Mouse (Mus musculus): ENCODE data around the gene Thpo.
A peak's percentile ranks its signal among the peaks of the same experiment; 100 is the strongest.

The Thpo gene

DNA sequence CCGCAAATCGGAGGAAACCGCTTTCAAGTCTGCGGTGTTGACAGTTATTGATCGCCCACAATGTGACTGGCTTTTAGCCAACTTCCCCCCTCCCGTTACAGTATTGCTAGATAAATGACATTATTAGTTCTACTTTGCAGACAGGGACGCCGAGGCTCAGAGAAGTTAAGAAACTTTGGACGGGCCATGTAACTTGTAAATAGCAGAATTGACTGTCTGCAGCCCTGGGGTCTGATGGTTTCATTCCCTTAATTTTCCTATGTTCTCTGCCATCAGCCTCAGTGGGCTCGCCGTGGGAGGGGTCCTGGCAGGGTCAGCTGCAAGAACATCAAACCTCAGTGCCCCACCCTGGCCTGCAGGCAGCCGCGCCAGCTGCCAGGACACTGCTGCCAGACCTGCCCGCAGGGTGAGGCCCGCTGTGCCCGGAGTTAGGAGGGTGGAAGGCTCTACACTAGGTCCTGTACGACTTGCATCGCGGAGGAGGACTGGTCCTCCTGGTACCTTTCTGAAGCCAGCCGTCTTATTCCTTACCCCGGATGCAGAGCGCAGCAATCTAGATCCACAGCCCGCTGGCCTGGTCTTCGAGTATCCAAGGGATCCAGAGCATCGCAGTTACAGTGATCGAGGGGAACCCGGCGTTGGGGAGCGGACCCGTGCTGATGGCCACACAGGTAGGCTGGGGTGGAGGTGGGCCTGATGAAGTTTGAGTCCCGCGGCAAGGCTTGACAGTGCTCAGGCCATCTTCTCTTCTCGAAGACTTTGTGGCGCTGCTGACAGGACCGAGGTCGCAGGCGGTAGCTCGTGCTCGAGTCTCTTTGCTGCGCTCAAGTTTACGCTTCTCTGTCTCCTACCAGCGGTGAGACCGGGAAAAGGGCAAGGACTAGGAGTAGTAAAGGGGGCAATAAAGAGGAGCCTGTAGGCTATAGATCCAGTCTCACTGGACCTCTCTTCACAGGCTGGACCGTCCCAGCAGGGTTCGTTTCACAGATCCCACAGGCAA lies at the start of gene Thpo:
Gene Thpo (minus strand): TSS at position 781 of the 1,000 bp plus-strand sequence.
- no peak for DNase-seq

DNA sequence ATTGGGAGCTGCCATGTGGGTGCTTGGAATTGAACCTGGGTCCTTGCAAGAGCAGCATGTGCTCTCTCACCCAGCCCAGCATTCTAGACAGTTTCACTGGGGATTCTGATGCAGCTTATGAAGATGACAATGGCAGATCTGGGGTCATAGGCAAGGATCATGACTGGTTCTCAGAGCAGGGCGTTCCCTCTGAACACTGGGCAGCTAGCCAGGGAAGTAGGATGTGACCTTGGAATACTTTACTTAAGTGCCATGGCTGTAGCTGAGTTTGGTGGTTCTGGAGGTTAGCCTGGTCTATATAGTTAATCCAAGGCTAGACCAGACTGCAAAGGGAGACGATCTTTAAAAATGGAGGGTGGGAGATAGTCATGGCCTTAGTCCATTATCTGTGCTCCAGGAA lies 49.6 kb upstream of the Thpo start:
- DNase-seq, result no peak

DNA sequence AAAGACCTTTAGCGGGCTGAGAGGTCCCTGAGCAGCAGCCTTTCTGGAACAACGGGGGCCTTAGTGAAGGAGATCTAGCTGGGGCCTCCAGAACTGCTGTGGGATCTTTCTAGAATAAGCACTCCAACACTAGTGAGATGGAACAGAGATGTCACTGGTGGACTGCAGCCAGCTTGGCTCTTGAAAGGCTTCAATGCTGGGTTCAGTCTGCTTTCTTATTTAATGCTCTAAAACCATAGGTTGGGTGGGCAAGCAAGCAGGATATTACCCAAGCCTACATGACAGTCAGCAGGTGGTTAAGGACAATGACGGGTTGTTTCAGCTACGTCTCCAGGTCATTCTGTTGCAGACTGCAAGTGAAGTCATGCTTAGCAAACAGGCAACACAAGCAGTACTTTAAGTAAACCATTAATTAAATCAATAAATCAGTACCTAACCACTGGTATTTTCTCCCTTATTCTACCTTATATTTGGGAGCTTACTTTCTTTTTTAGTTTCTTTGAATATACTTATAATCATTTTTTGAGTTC lies 46.9 kb upstream of the Thpo start:
- no peak for DNase-seq

DNA sequence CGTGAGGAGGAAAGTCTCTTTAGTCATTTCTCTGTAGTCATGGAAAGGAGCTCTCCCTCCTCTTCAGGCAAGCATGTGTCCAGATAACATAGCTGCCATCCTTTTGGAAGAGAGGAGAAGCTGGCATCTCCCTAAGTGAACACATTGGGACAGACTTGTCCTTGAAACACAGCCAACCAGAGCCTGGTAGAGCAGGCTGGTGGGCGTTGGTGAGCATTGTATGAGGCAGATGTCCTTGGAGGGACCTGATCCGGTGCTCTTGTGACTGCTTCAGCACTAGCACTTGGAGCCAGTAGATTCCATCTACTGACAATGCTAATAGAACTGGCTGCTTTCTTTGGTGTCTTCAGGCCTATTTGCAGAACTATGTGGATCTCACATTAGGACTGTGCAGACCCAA lies 45.5 kb upstream of the Thpo start:
- DNase-seq, result no peak

DNA sequence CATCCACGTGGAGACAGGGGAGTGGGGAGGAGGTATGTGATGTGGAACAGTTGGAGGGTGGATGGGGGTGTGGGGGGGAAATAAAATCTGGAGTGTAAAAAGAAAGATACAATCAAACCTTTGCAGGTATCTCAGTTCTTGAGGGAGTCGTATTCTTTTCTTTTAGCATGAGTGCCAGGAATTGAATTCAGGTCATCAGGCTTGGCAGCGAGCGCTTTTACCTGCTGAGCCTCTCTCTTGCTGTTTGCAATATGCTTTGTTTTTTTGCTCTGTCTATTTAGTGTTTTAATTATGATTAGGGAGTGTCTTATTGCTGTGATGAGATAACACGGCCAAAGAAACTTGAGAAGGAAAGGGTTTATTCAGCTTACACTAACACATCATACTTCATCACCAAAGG lies 40.7 kb upstream of the Thpo start:
- no peak for DNase-seq

DNA sequence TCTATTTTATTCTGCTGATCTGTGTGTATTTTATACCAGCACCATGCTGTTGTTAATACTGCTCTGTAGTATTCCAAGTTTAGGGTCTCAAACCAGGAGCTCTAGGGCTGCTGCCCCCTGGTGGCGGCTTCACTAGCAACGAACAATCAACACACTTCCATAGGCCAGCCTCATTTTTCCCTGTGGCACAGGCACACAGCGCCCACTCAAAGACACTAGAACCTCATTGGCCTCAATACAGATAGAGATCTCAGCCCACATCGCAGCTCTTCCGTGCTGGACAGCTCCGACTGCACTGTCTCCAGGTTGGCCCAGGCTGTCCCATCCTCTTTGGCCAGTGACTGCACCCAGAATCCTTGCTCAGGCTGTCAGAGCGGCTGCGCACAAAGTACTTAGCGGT lies 30.9 kb upstream of the Thpo start:
- peak; percentile 60 for DNase-seq

DNA sequence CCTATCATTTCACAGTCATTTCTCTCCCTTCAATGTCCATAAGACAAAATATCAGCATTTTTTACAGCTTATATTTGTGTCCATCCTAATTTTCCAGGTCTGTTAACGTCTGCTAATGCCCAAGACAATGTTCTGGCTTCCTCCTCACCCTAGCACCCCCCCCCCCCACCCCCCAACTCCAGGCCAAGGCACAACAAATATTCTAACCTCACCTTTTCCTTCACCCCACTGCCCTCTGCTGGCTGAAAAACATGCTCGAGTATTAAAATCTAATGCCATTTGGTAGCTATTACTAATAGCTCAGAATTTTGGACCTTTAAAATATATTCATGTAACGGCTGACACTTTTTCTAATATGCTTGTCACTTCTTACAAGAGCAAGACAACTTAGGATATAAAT lies 27.4 kb upstream of the Thpo start:
- DNase-seq, result peak; percentile 49

DNA sequence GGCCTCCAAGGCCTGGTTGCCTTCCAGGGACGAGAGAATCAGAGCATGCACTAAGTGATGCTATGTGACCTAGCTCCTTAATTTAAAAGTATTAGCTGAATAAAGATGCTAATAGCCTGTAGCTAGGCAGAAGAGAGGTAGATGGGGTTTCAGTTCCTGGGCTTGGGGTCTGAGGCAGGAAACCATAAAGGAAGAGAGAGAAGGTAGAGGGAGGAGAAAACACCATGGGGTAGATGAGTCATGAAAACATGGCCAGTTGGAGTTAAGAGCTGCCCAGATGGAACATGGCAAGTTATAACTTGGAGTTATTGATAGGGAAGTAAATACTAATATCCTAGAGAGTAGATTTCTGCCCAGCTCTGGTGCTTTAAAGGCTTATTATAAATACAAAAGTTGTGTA lies 23.1 kb upstream of the Thpo start:
- DNase-seq, result no peak

DNA sequence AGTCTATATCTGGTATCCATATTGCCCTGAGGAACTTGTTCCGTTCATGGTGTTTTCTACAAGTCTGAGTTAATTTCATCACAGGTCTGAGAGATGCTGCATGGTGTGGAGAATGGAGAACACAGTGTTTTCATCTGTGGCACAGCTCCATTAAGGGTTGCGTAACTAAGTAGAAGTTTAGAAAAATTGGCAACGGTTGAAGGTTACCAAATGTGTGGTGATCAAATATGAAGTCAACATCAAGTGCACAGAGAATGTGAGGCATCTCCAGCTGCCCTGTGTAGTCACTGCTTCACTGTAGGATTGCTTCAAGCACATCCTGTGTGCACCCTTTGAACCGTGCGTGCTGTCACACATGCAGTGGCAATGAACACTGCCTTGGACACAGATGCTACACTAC lies 21.7 kb upstream of the Thpo start:
- no peak for DNase-seq

DNA sequence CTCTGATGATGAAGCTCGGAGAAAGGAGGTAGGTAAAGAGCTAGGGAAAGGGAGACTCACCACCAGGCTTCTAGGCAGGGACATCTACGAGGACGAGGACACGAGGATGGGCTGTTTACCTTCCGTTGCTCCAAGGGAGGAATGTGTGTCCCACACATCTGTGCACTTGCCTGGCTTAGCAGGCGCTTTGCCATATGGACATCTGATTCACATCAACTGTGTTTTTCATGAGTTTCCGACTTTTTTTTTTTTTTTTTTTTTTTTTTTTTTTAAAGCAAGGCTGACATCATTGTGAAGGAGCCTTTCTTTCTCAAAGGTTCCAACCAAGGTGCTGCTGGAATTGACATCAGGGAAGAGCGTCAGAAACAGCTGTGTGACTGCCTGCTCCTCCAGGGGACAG lies 16.2 kb upstream of the Thpo start:
- DNase-seq, result no peak

DNA sequence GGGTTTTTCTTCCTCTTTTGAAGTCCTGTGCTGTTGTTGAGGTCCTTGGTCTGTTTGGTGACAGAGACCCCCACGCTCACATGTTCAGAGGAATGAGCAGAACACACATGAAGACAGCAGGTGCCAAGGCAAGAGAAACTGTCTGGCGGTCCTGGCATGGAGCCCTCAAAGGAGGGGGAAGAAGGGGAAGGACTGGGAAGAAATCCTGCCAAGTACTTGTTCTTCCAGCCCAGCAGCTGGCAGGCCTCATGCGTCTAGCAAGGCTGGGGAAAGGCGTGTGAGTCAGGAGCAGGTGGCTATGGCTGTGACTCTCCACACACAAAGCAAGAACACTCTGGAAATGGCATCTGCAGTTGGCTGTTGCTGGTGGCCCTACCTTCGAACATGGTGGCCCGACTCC lies 12.3 kb upstream of the Thpo start:
- peak; percentile 56 for DNase-seq

DNA sequence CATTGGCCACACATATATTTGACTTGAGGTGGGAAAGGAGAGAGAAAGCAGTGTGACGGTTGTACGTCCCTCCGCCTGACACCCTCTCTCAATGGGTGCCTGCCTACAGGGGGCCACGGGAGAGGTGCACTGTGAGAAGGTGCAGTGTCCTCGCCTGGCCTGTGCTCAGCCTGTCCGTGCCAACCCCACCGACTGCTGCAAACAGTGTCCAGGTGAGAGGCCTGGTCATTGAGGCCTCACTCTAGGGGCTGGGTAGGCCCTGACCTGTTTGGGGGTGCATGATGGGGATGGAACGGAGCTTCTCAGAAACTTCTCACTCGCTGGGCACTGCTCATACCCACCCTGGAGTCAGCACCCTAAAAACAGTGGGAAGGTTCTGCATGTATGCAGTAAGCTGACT lies 5.5 kb upstream of the Thpo start:
- no peak for DNase-seq

DNA sequence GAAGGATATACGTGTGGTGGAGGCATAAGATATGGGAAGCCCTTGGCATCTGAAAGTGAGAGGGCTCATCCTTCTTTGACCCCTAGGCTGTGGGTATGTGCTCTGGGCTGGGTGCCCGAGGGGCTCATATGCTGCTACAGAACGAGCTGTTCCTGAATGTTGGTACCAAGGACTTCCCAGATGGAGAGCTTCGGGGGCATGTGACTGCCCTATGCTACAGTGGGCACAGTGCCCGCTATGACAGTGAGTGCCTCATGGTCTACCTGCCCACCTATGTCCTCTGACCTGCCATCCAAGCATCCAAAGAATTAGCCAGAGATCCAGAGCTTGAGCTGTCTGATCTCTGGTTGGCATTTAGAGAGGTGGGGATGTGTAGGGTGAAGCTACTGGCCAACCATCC lies 2.5 kb upstream of the Thpo start:
- DNase-seq, result no peak

DNA sequence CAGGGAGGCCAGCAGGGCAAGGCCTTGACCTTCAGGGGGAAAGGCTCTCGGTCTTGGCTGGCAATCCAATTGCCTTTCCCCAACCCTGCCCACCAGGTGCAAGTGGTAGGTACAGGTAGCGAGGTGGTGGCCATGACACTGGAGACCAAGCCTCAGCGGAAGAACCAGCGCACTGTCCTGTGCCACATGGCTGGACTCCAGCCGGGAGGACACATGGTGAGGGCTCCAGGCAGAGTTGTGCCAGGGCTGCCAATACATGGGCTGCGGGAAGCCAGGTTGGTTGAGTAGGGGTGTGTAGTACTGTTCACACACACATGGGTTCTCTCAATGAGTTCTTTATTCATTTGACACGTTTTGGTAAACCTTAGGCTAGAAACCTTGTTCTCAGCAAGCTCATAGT lies 1.9 kb upstream of the Thpo start:
- DNase-seq, result no peak

DNA sequence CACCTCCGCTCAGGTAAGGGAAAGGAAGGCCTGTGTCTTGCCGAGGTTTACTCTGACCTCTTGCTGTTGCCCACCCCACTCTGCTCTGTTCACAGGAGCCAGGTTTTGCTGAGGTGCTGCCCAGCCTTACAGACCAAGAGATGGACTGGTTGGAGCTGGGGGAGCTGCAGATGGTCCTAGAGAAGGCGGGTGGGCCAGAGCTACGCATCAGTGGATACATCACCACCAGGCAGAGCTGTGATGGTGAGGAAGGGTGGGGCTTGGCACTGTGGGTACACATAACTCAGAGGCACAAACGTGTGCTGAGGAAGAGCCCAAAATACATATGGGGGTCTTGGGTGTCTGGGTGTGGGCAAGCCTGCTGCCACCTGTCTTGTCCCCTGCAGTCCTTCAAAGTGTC lies 1.3 kb upstream of the Thpo start:
- DNase-seq, result no peak

DNA sequence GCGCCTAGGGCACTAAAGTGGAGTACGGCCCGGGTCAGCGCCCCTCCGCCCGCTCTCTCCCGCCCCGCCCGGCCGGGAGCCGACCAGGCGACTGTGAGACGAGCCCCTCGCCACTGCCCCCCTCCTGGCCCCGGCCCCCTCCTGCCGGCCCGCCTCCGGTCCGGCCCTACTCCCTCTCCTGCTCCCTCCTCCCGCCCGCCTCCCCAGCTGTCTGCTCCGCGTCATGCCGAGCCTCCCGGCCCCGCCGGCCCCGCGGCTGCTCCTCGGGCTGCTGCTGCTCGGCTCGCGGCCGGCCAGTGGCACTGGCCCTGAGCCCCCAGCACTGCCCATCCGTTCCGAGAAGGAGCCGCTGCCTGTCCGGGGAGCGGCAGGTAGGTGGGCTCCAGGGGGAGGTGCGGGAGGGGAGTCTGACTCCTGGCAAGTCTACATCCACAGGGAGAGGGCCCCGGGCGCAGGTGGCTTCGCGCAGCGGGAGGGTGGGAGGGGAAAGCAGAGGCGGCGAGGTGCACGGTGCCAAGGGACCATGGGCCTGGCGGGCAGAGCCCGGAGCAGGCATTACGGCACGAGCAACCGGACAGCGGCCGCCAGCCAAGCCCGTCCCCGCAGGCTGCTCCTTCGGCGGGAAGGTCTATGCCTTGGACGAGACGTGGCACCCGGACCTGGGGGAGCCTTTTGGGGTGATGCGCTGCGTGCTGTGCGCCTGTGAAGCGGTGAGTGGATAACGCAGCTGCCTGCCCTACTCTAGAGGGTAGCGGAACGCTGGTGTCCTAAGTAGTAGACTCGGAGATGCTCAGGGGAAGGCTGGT lies 1.2 kb downstream of the Thpo start, which contains the start of gene Chrd:
Gene Chrd (plus strand): TSS at position 203 of the 806 bp plus-strand sequence.
- peak; percentile 66 for DNase-seq

DNA sequence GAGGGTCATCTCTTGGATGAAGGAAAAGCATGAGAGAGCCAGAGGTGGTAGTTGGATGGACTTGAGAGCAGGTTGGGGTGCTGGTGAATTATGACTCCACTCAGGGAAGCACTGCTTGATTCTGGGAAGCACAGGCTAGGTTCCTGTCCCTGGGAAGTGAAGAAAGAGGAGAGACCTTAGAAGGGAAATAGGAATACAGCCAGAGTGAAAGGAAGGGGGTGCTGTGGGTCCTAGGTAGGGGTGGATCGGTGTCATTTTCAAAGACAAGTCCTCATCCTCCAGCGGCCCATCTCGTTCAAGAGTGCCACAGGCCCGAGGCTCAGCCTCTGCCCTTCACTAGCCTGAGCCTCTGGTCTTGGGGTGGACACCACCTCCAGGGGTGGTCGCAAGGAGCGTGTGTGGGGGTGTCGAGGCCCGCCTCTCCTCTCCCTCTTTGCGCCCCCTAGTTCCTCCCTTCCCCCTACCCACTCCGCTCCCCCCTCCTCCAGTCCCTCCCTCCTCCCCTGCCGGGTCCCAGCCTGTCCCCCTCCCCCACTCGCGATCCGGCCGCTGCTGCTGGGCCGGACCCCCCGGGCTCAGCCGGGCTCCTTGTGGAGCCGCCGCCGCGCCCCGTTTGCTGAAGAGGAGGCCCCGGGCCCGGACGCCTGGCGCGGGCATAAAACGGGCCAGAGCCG lies 1.9 kb downstream of the Thpo start:
- DNase-seq, result no peak

DNA sequence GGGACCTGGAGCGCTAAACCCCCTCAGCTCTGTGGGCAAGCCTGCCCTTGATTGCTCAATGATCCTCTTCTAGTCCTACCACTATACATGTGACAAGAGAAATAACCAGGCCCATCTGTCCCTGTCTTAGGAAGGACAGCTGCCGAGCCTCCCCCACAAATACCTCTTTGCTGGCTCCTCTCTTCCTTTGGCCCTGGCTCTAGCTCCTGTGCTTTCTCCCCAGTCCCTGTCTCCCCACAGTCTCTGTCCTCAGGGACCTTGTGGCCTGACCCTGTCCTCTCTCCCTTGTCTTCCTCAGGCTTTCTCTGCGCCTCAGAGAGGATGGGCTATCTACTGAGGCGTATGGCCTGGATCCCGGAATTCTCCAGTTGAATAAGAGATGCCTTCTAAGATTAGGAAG lies 2.6 kb downstream of the Thpo start:
- DNase-seq, result no peak

DNA sequence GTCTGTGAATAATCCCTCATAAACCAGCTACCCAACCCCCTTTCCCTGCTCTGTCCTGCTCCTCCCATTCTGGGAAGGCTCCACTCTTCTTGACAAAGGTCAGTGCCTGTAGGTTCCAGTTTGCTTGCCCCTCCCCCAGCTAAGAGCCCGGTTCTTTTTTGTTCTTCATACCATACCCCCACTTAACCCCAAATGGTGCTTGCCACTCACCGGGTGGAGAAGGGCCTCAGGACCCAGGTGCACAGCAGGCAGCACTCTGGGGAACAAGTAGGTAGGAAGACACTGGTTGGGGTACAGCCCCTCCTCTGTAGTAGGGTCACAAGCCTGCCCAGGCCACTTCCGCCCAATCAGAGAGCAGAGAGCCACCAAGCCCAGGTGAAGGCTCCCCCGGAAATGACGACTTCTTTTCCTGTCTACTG lies 4.0 kb downstream of the Thpo start:
- DNase-seq, result no peak

DNA sequence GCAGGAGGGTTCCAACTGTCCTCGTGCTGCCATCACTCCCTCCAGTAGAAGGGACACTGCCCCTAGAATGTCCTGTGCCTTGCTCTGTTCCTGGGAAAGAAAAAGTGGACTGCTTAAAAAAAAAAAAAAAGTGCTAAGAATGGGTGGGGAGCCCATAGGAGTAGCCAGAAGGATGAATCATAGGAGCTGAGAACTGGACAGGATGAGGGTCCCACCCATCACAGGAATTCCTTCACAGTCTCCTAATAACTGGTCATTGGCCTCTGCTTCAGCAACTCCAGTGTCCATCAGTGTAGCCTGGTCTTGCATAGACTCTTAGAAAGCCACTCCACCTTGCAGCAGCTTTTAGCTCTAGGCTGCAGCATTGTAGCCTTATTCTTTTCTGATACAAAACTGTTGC lies 7.9 kb downstream of the Thpo start:
- no peak for DNase-seq

DNA sequence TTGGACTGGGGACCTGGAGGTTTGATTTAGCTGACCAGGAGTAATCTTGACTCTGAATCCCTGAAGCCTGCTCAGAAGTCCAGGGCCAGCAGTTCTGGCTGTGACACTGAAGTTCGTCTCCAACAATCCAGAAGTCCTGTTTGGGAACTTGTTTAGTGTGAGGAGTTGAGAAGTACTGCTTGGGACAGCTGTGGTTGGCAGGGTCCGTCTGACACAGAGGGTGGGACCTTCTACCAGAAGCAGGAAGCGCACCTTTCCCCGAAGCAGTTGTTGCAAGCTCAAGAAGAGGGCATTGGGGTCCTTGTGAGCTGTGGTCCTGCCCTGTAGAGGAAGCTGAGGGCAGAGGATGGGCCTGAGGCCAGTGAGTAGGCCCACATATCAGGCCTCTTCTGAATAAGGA lies 8.6 kb downstream of the Thpo start:
- DNase-seq, result no peak

DNA sequence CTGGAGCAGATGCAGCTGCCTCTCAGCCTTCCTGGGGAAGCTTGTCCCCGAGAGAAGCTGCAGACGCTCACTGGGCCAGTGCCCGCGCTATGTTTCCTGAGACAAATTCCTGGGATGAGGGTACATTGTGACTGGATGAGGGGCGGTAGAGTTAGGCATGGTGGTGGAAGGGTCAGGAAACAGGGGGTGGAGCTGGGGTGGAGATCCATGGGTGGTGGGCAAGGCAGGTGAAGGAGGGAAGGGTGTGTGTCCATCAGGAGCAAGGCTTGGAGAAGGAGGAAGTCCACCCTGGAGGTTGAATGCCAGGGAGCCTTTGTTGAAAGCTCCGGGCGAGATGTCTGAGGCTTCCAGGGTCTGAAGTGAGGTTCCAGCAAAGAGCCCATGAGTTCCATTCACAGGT lies 9.0 kb downstream of the Thpo start:
- no peak for DNase-seq

DNA sequence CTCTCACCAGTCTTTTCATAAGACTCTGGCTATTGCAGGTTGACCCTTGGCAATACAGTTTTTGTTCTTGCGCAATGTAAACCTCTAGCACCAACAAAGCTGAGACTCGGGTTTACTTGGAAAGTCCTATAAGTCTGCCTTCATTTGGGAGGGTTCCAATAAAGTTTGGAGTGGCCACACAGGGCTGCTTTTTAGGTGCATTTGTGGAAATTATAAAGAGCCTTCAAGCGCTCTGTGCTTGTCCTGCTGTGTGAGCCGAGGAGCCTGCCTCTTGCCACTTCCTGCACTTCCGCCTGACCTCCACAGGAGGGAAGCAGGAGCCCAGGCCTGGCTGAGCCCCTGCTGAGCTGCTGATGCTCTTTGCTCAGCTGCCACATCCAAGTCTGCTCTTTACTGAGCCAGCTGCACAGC lies 10.0 kb downstream of the Thpo start:
- peak; percentile 43 for DNase-seq

Measured in right cerebral cortex, postnatal 4 days (tissue).